Mouse (Mus musculus) B cell, adult 67 days (primary cell): ENCODE data around the gene Usp22. TPM values are rescaled to one million over a fixed set of nuclear protein-coding genes. Genes with fewer than 3 reads are reported as not detected.

Experiments
- total RNA-seq, 2 experiments: library from RNA; stranded (reverse); gene quantifications; 4 replicates each; pipeline ENCODE4 v1.2.4; 2023

Usp22 gene
- 10 to 100 TPM; 64.0 to 69.1 TPM for total RNA-seq

DNA sequence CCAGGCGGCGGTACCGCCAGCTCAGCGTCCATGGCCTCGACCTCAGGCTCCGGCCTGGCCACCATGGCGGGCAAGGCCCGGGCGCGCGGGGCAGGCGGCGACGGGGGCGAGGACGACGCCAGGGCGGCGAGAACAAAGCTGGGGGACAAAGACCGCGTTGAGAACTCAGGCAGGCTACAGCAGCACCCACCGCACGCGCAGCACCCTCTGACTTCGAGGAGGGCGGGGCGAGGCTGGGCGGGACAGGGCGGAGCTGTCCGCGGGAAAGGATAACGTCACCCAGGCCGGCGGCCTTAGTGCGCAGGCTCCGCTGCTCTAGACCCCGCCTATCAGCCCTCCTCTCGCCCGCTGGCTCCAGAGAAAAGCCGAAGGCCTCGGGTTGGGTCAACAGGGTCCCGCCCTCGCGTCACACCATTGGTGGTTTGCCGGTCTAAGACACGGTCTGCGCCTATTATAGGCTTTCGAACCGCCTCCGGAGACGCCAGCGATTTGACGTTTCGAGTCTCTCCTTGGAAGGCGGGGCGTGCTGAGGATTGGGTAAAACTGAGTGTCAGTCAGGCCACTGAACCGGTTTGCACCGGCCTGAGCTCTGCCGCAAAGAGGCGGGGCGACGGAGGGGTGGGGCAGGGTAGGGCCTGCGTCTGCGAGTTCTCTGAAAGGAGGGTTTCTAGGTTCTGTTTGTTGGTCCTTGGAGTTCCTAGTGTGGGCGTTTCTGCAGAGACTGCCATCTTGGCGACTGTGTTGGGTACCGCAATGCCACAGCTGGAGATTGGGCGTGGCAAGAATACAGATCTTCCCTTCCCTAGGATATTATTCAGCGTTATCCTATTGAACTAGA, at the start of gene Usp22:
Usp22 (minus strand) TSS at position 235 of the 838 bp plus-strand sequence.

DNA sequence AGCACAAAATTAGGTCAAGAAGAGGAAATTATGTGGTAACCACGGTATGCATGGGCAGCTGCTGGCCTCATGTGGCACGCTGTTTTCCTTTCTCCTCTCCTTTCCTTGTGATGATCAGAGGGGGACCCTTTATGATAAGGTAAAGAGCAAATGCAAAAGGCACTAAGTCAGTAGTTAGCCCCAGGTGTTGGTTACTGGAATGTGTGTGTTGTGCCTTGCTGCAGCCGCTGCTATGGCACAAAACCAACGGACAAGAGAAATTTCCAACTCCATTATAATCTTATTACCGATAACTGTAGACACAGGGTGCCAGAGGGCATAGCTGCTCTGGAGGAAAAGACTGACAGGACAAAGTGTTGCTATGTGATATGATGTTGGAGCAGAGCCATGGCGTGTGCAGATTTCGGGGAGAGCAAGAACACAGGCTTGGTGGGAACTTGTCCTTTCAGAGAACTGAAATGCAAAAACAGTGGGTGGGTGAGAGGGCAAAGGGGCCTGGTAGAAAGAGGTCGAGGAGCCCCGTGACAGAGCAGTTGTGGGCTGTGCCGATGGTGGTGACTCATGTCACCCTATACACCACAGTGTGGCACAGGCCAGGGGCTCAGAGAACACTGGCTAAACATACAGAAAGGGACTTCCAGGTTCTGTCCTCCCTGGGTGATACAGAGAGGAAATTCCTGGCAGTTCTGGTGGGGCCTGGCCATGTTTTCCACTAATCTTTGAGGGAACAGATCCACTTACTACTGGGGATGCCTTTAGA, 32.8 kb upstream of the Usp22 start, which contains the start of gene Aldh3a1:
Aldh3a1 (plus strand) TSS at position 51 of the 760 bp plus-strand sequence.

GRCm38 (mm10) chr11:61126606-61127355, 48.1 kb downstream of the Usp22 start, which contains the start of gene Tnfrsf13b:
Gene Tnfrsf13b, plus strand, starts transcription at chr11:61126755.

Other genes starting within 250 kb of the Usp22 start
- gene Map2k3, start 243.0 kb downstream of the Usp22 start, total RNA-seq = 10 to 100 TPM; 32.4 to 38.2 TPM
- not detected for gene Kcnj12, start 152.5 kb downstream of the Usp22 start, total RNA-seq
- gene Tnfrsf13b, start 48.3 kb downstream of the Usp22 start, total RNA-seq = 100 to 1,000 TPM; 158 to 204 TPM
- gene Aldh3a1, start 32.5 kb upstream of the Usp22 start, total RNA-seq = not detected
- 10 to 100 TPM; 51.9 to 54.9 TPM for gene Aldh3a2, start 92.4 kb upstream of the Usp22 start, total RNA-seq
- gene Slc47a2, start 167.8 kb upstream of the Usp22 start, total RNA-seq = not detected
- gene Slc47a1, start 203.3 kb upstream of the Usp22 start, total RNA-seq = not detected